Mouse (Mus musculus): ENCODE results near the gene Klhdc8a.
"Not testable (repeated sequence)": the region's sequence is repeated elsewhere in the genome, so short reads cannot be mapped to it uniquely, and the experiment has no call there.

The Klhdc8a gene

GRCm38 (mm10) chr1:132346951-132347350, 48.5 kb downstream of the Klhdc8a start:
- no peak for DNase-seq

GRCm38 (mm10) chr1:132348401-132348800, 50.0 kb downstream of the Klhdc8a start:
- no peak for DNase-seq

GRCm38 (mm10) chr1:132349049-132349448, 50.6 kb downstream of the Klhdc8a start:
- DNase-seq, result not testable (repeated sequence)

- DNase-seq, result not testable (repeated sequence)
These were observed 51.2 kb downstream of the Klhdc8a start for GRCm38 (mm10) chr1:132349601-132350000.

- DNase-seq, result no peak
These were observed 52.6 kb downstream of the Klhdc8a start for GRCm38 (mm10) chr1:132351058-132351457.

DNA sequence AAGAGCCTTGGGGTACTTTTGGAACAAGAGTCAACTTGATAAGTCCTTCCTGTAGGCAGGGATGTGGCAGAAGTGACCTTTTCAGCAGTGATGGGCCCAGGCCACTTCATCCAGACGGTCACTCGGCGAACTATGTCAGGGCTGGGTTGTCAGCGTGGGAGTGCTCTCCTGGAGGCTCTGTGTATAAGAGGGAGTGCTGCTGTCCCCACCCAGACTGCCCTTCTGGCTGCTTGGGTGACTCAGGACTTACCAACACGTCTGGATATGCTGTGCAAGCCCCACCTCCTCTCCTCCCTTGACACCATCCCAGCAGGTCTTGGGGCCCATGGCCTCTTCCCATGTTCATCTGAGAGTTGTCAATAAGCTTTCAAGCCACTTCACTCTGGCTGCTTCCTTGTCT, 55.0 kb downstream of the Klhdc8a start:
- DNase-seq, result no peak

- DNase-seq, result no peak
These were observed 55.8 kb downstream of the Klhdc8a start for GRCm38 (mm10) chr1:132354234-132354633.

GRCm38 (mm10) chr1:132355162-132355601, 56.8 kb downstream of the Klhdc8a start:
- DNase-seq, result no peak

DNA sequence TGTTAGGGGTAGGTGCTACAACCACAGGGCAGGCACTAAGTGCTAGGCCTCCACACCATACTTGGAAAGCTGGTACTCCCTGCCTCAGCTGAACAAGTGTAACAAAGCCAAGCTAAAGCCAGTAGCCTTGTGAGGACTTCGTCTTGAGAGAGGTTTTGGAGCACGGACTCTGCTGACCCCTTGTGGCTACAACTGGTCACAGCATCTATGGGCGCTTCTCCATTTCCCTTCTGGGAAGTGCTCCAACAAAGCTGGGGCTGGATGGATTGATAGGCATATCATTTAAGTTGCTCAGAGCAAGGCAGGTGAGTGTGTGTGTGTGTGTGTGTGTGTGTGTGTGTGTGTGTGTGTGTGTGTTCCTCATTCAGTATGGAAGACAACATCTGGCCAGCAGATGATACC, 57.4 kb downstream of the Klhdc8a start:
- DNase-seq, result peak; percentile 80

DNA sequence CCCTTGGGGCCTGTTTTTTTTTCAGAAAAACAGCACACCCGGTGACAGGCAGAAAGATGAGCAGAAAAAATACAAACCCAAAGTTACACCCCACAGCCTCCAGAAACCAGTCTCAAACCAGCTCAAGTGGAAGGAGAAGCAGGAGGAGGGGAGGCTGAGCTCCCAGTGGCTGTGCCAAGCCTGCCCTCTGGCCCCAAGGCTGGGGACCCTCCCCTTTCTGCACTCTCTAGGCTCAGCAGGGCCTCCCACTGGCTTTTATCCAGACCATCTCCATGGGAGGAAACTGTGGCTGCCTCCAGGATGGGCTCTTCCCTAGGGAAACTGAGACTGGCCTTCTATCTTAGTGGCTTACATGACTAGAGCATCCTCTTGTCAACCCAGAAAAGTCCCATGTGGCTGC, 58.4 kb downstream of the Klhdc8a start:
- DNase-seq, result no peak
